Mouse (Mus musculus) left cerebral cortex, postnatal 4 days (tissue): ENCODE measurements around the gene Gm42906. TPM values are rescaled to one million over a fixed set of nuclear protein-coding genes. Genes with fewer than 3 reads are reported as not detected.
A peak's percentile ranks its signal among the peaks of the same experiment; 100 is the strongest.

ENCODE experiments used
- DNase-seq: peaks from one replicate; pipeline ENCODE4 v3.0.0-alpha.2; 2022
- intact Hi-C: fragments of 180-260 bp; cut with DNase I; formaldehyde crosslinking; loops from one replicate; pipeline ENCODE4 v1.15.1; 2025
- total RNA-seq, 2 experiments: library from RNA; stranded (reverse); gene quantifications; 2 replicates each; pipeline ENCODE4 v1.2.3; 2021

The Gm42906 gene
- total RNA-seq, 2 experiments from 2014 or later, result not detected

GRCm38 (mm10) chr5:151315804-151316597 is 112.0 kb downstream of the Gm42906 start:
- no peak for DNase-seq
- intact Hi-C loops, result no loop called here

GRCm38 (mm10) chr5:151300286-151300685 is 127.7 kb downstream of the Gm42906 start:
- intact Hi-C loops, result no loop called here
- no peak for DNase-seq

- intact Hi-C loops, result no loop called here
- no peak for DNase-seq
Measured at GRCm38 (mm10) chr5:151299576-151299975, 128.4 kb downstream of the Gm42906 start.

- intact Hi-C loops, result no loop called here
Measured at GRCm38 (mm10) chr5:151298371-151298770, 129.6 kb downstream of the Gm42906 start.

GRCm38 (mm10) chr5:151296244-151296643 is 131.7 kb downstream of the Gm42906 start:
- no peak for DNase-seq
- intact Hi-C loops, result no loop called here

More at GRCm38 (mm10) chr5:151298371-151298770, 129.6 kb downstream of the Gm42906 start:
- no peak for DNase-seq

GRCm38 (mm10) chr5:151293591-151293990 is 134.4 kb downstream of the Gm42906 start:
- intact Hi-C loops, result no loop called here

GRCm38 (mm10) chr5:151292310-151292709 is 135.7 kb downstream of the Gm42906 start:
- DNase-seq, result peak; percentile 13
- intact Hi-C loops, result no loop called here

More at GRCm38 (mm10) chr5:151293591-151293990, 134.4 kb downstream of the Gm42906 start:
- no peak for DNase-seq

GRCm38 (mm10) chr5:151286331-151286730 is 141.6 kb downstream of the Gm42906 start:
- intact Hi-C loops, result no loop called here
- no peak for DNase-seq

- DNase-seq, result no peak
- intact Hi-C loops, result no loop called here
Measured at GRCm38 (mm10) chr5:151279531-151279930, 148.4 kb downstream of the Gm42906 start.

GRCm38 (mm10) chr5:151277927-151278326 is 150.0 kb downstream of the Gm42906 start:
- no peak for DNase-seq
- intact Hi-C loops, result no loop called here

GRCm38 (mm10) chr5:151275986-151276385 is 152.0 kb downstream of the Gm42906 start:
- no peak for DNase-seq
- intact Hi-C loops, result no loop called here

GRCm38 (mm10) chr5:151274265-151274664 is 153.7 kb downstream of the Gm42906 start:
- intact Hi-C loops, result no loop called here
- DNase-seq, result no peak

- intact Hi-C loops, result no loop called here
- DNase-seq, result no peak
Measured at GRCm38 (mm10) chr5:151270815-151271214, 157.1 kb downstream of the Gm42906 start.

GRCm38 (mm10) chr5:151266896-151267634 is 160.9 kb downstream of the Gm42906 start:
- DNase-seq, result no peak
- intact Hi-C loops, result no loop called here

- intact Hi-C loops, result no loop called here
- DNase-seq, result no peak
Measured at GRCm38 (mm10) chr5:151261558-151261957, 166.4 kb downstream of the Gm42906 start.

- no peak for DNase-seq
Measured at GRCm38 (mm10) chr5:151252213-151252612, 175.8 kb downstream of the Gm42906 start.

GRCm38 (mm10) chr5:151251656-151252055 is 176.3 kb downstream of the Gm42906 start:
- intact Hi-C loops, result no loop called here

More at GRCm38 (mm10) chr5:151252213-151252612, 175.8 kb downstream of the Gm42906 start:
- intact Hi-C loops, result no loop called here

GRCm38 (mm10) chr5:151248671-151249620 is 179.0 kb downstream of the Gm42906 start:
- DNase-seq, result no peak
- intact Hi-C loops, result no loop called here

More at GRCm38 (mm10) chr5:151251656-151252055, 176.3 kb downstream of the Gm42906 start:
- no peak for DNase-seq

- intact Hi-C loops, result no loop called here
- no peak for DNase-seq
Measured at GRCm38 (mm10) chr5:151248084-151248483, 179.9 kb downstream of the Gm42906 start.

- intact Hi-C loops, result no loop called here
Measured at GRCm38 (mm10) chr5:151247115-151247875, 180.7 kb downstream of the Gm42906 start.

More at GRCm38 (mm10) chr5:151247115-151247875, 180.7 kb downstream of the Gm42906 start:
- no peak for DNase-seq
